Mouse (Mus musculus): Measurements from ENCODE around the gene Ptprd. TPM values are rescaled to one million over a fixed set of nuclear protein-coding genes. Genes with fewer than 3 reads are reported as not detected.

Ptprd gene
- polyA plus RNA-seq, 2 experiments = 48.6 to 50.4 TPM

- Histone ChIP-seq H3K9ac (ENCODE audit: low read depth, low read length, severe bottlenecking) (no peak overlapping the region), H3K4me2 (replicated peaks; ENCODE audit: low read depth, low read length, severe bottlenecking) (no peak overlapping the region), H3K9me3 (ENCODE audit: control insufficient read depth, low read length) (no peaks in the 10 kb centered on the region), H3K27ac (replicated peaks; ENCODE audit: low read depth, low read length) (no peak overlapping the region), H3K4me3 (replicated peaks; ENCODE audit: low read length) (no peak overlapping the region), H3K27me3 (ENCODE audit: control insufficient read depth, insufficient read depth, low read length) (no peaks in the 10 kb centered on the region), H3K36me3 (ENCODE audit: control insufficient read depth, insufficient read depth, low read length) (no peaks in the 10 kb centered on the region), H3K4me1 (ENCODE audit: control insufficient read depth, insufficient read depth, low read length) (no peaks in the 10 kb centered on the region)
- 85% methylated on average over 2 of the region's 2 CpGs for WGBS
- TF ChIP-seq POLR2A (IDR thresholded peaks at IDR 0.05; ENCODE audit: borderline replicate concordance, extremely low read depth, insufficient read depth, insufficient read length) = no peak
- ATAC-seq (ENCODE audit: low FRiP score, low read depth) (no peak), DNase-seq (ENCODE audit: low spot score) (no peak)
Measured at GRCm38 (mm10) chr4:77155561-77155960, 1056.2 kb downstream of the Ptprd start.

- ATAC-seq (ENCODE audit: low FRiP score, low read depth) = no peak
- no peaks in the 10 kb centered on the region for H3K9me3 ChIP-seq (ENCODE audit: control insufficient read depth, low read length)
- no peaks in the 10 kb centered on the region for H3K4me1 ChIP-seq (ENCODE audit: control insufficient read depth, insufficient read depth, low read length)
- no peaks in the 10 kb centered on the region for H3K36me3 ChIP-seq (ENCODE audit: control insufficient read depth, insufficient read depth, low read length)
- no peak overlapping the region for H3K9ac ChIP-seq (ENCODE audit: low read depth, low read length, severe bottlenecking)
- DNase-seq (ENCODE audit: low spot score) = no peak
- WGBS = 85% methylated on average over 1 of the region's 1 CpGs
- no peak for TF ChIP-seq POLR2A (IDR thresholded peaks at IDR 0.05; ENCODE audit: borderline replicate concordance, extremely low read depth, insufficient read depth, insufficient read length)
- H3K4me3 ChIP-seq (replicated peaks; ENCODE audit: low read length) = no peak overlapping the region
- no peak overlapping the region for H3K4me2 ChIP-seq (replicated peaks; ENCODE audit: low read depth, low read length, severe bottlenecking)
- H3K27me3 ChIP-seq (ENCODE audit: control insufficient read depth, insufficient read depth, low read length) = no peaks in the 10 kb centered on the region
- no peak overlapping the region for H3K27ac ChIP-seq (replicated peaks; ENCODE audit: low read depth, low read length)
Measured at GRCm38 (mm10) chr4:77155037-77155436, 1056.7 kb downstream of the Ptprd start.

GRCm38 (mm10) chr4:77124852-77125251, 1086.9 kb downstream of the Ptprd start:
- no peaks in the 10 kb centered on the region for H3K27me3 ChIP-seq (ENCODE audit: control insufficient read depth, insufficient read depth, low read length)
- TF ChIP-seq POLR2A (IDR thresholded peaks at IDR 0.05; ENCODE audit: borderline replicate concordance, extremely low read depth, insufficient read depth, insufficient read length) = no peak
- H3K27ac ChIP-seq (replicated peaks; ENCODE audit: low read depth, low read length) = no peak overlapping the region
- no peak for DNase-seq (ENCODE audit: low spot score)
- no peak for ATAC-seq (ENCODE audit: low FRiP score, low read depth)
- no peak overlapping the region for H3K4me2 ChIP-seq (replicated peaks; ENCODE audit: low read depth, low read length, severe bottlenecking)
- 91% methylated on average over 2 of the region's 2 CpGs for WGBS
- H3K4me1 ChIP-seq (ENCODE audit: control insufficient read depth, insufficient read depth, low read length) = no peaks in the 10 kb centered on the region
- H3K9me3 ChIP-seq (ENCODE audit: control insufficient read depth, low read length) = no peaks in the 10 kb centered on the region
- H3K9ac ChIP-seq (ENCODE audit: low read depth, low read length, severe bottlenecking) = no peak overlapping the region
- no peaks in the 10 kb centered on the region for H3K36me3 ChIP-seq (ENCODE audit: control insufficient read depth, insufficient read depth, low read length)
- no peak overlapping the region for H3K4me3 ChIP-seq (replicated peaks; ENCODE audit: low read length)

- no peak for DNase-seq (ENCODE audit: low spot score)
- Histone ChIP-seq H3K36me3 (ENCODE audit: control insufficient read depth, insufficient read depth, low read length) (no peaks in the 10 kb centered on the region), H3K9ac (ENCODE audit: low read depth, low read length, severe bottlenecking) (no peak overlapping the region), H3K4me2 (replicated peaks; ENCODE audit: low read depth, low read length, severe bottlenecking) (no peak overlapping the region), H3K27me3 (ENCODE audit: control insufficient read depth, insufficient read depth, low read length) (no peaks in the 10 kb centered on the region), H3K4me1 (ENCODE audit: control insufficient read depth, insufficient read depth, low read length) (no peaks in the 10 kb centered on the region), H3K4me3 (replicated peaks; ENCODE audit: low read length) (no peak overlapping the region), H3K9me3 (ENCODE audit: control insufficient read depth, low read length) (no peaks in the 10 kb centered on the region), H3K27ac (replicated peaks; ENCODE audit: low read depth, low read length) (no peak overlapping the region)
- WGBS = 76% methylated on average over 1 of the region's 1 CpGs
- no peak for TF ChIP-seq POLR2A (IDR thresholded peaks at IDR 0.05; ENCODE audit: borderline replicate concordance, extremely low read depth, insufficient read depth, insufficient read length)
- no peak for ATAC-seq (ENCODE audit: low FRiP score, low read depth)
Measured at GRCm38 (mm10) chr4:77110894-77111293, 1100.9 kb downstream of the Ptprd start.

GRCm38 (mm10) chr4:77107291-77107690, 1104.5 kb downstream of the Ptprd start:
- no peaks in the 10 kb centered on the region for H3K36me3 ChIP-seq (ENCODE audit: control insufficient read depth, insufficient read depth, low read length)
- 79% methylated on average over 2 of the region's 2 CpGs for WGBS
- no peaks in the 10 kb centered on the region for H3K27me3 ChIP-seq (ENCODE audit: control insufficient read depth, insufficient read depth, low read length)
- ATAC-seq (ENCODE audit: low FRiP score, low read depth) (no peak), DNase-seq (ENCODE audit: low spot score) (no peak)
- H3K4me2 ChIP-seq (replicated peaks; ENCODE audit: low read depth, low read length, severe bottlenecking) = no peak overlapping the region
- no peak overlapping the region for H3K27ac ChIP-seq (replicated peaks; ENCODE audit: low read depth, low read length)
- H3K9me3 ChIP-seq (ENCODE audit: control insufficient read depth, low read length) = no peaks in the 10 kb centered on the region
- H3K4me1 ChIP-seq (ENCODE audit: control insufficient read depth, insufficient read depth, low read length) = no peaks in the 10 kb centered on the region
- no peak overlapping the region for H3K4me3 ChIP-seq (replicated peaks; ENCODE audit: low read length)
- no peak for TF ChIP-seq POLR2A (IDR thresholded peaks at IDR 0.05; ENCODE audit: borderline replicate concordance, extremely low read depth, insufficient read depth, insufficient read length)
- H3K9ac ChIP-seq (ENCODE audit: low read depth, low read length, severe bottlenecking) = no peak overlapping the region

- Histone ChIP-seq H3K4me3 (replicated peaks; ENCODE audit: low read length) (no peak overlapping the region), H3K9ac (ENCODE audit: low read depth, low read length, severe bottlenecking) (no peak overlapping the region), H3K27ac (replicated peaks; ENCODE audit: low read depth, low read length) (no peak overlapping the region), H3K36me3 (ENCODE audit: control insufficient read depth, insufficient read depth, low read length) (no peaks in the 10 kb centered on the region), H3K27me3 (ENCODE audit: control insufficient read depth, insufficient read depth, low read length) (no peaks in the 10 kb centered on the region), H3K9me3 (ENCODE audit: control insufficient read depth, low read length) (no peaks in the 10 kb centered on the region), H3K4me1 (ENCODE audit: control insufficient read depth, insufficient read depth, low read length) (no peaks in the 10 kb centered on the region), H3K4me2 (replicated peaks; ENCODE audit: low read depth, low read length, severe bottlenecking) (no peak overlapping the region)
- WGBS = 56% methylated on average over 3 of the region's 3 CpGs
- DNase-seq (ENCODE audit: low spot score) (peak; percentile 10), ATAC-seq (ENCODE audit: low FRiP score, low read depth) (no peak)
- TF ChIP-seq POLR2A (IDR thresholded peaks at IDR 0.05; ENCODE audit: borderline replicate concordance, extremely low read depth, insufficient read depth, insufficient read length) = no peak
Measured at GRCm38 (mm10) chr4:77083165-77083564, 1128.6 kb downstream of the Ptprd start.
